Comparison of ENCODE assay signal across 9 mouse cellular contexts in the genomic region with DNA sequence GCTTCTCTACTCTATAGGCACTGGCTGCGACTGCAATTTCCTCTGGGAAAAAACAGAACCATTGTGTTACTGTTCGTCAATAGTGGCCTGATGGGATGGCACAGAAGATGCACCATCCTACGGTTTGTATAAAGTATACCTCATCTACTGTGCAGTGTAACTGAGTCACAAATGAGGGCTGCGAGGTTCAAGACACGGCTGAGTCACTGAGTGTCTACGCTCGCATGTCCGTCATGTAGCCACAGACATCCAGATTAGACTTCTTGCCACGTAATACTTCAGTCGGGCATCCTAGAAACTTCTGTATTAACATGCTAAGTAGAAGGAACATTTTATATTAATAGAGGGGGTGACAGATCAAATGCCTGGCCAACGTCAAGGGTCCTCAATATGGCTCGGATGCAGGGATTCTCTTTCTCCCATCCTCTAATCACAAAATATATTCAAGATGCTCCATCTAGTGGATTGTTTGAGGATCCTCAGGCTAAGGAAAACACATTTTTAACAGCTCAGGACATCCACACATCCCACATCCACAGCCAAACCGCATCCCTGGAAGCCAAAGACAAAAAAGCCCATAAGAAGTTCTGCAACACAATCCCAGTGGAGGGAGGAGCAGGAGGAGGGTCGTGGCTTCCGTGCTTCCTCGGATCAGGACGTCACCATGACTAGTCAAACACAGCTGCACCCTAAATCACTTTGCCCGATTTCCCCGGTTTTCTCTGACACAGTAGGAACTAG. TPM values are rescaled to one million over a fixed set of nuclear protein-coding genes. Genes with fewer than 3 reads are reported as not detected.
A peak's percentile ranks its signal among the peaks of the same experiment; 100 is the strongest.
DNase-seq lines count a peak whose midpoint lies in the region; ATAC-seq and TF ChIP-seq lines count a peak whose summit lies in the region.
"Had no signal": no experiment of that assay in that cellular context is flagged by ENCODE, and none has a peak within 500 bp of the region (broad histone marks: within the 10 kb centered on the region; RNA-seq: fewer than 3 reads in every experiment).

No protein-coding gene starts in this region.

- TF ChIP-seq EP300 in liver, postnatal 0 days (IDR thresholded peaks at IDR 0.05; ENCODE audit: low read depth), result no peak

- no peak overlapping the region for H3K4me3 ChIP-seq in liver, postnatal 0 days (ENCODE audit: low read depth, low read length)
- no peak overlapping the region for H3K4me3 ChIP-seq in liver, embryonic 12.5 days
- H3K4me3 ChIP-seq in hindbrain, embryonic 16.5 days (ENCODE audit: low read length), result no peak overlapping the region

- no peak for ATAC-seq in liver, postnatal 0 days
- no peak for ATAC-seq in liver, embryonic 12.5 days
- ATAC-seq in hindbrain, embryonic 16.5 days, result peak; percentile 75

- H3K9me3 ChIP-seq in liver, postnatal 0 days (ENCODE audit: low read length), result no peaks in the 10 kb centered on the region
- no peaks in the 10 kb centered on the region for H3K9me3 ChIP-seq in liver, embryonic 12.5 days (replicated peaks)
- no peaks in the 10 kb centered on the region for H3K9me3 ChIP-seq in hindbrain, embryonic 16.5 days (ENCODE audit: control insufficient read depth, low read length)

- peak; percentile 71 for DNase-seq in cerebellum, adult 9-10 months
- DNase-seq in cerebellum, adult 11 months, result no peak
- no peak for DNase-seq in liver, postnatal 0 days
- peak; percentile 55 for DNase-seq in skeletal muscle tissue, adult 2 months (ENCODE audit: low read depth, low spot score)
- DNase-seq in left cerebral cortex, adult 11 months (ENCODE audit: low spot score), result no peak
- DNase-seq in left cerebral cortex, adult 8-10 months (ENCODE audit: low spot score in 2 of 2), result no peak
- DNase-seq: lung, adult 18-20 months had no signal

- no peak overlapping the region for H3K4me2 ChIP-seq in liver, postnatal 0 days (ENCODE audit: low read depth, low read length)
- H3K4me2 ChIP-seq in liver, embryonic 12.5 days, result no peak overlapping the region
- H3K4me2 ChIP-seq in hindbrain, embryonic 16.5 days (ENCODE audit: low read length), result no peak overlapping the region

- H3K9ac ChIP-seq in liver, postnatal 0 days (replicated peaks), result no peak overlapping the region
- H3K9ac ChIP-seq in liver, embryonic 12.5 days, result no peak overlapping the region
- H3K9ac ChIP-seq in hindbrain, embryonic 16.5 days (ENCODE audit: low read depth, low read length), result no peak overlapping the region

- H3K4me1 ChIP-seq in liver, postnatal 0 days (ENCODE audit: insufficient read depth), result no peaks in the 10 kb centered on the region
- no peaks in the 10 kb centered on the region for H3K4me1 ChIP-seq in liver, embryonic 12.5 days
- H3K4me1 ChIP-seq in hindbrain, embryonic 16.5 days (ENCODE audit: control insufficient read depth, insufficient read depth, low read depth, low read length), result no peaks in the 10 kb centered on the region

- H3K27me3 ChIP-seq in liver, postnatal 0 days (ENCODE audit: insufficient read depth, low read length), result no peaks in the 10 kb centered on the region
- no peaks in the 10 kb centered on the region for H3K27me3 ChIP-seq in liver, embryonic 12.5 days (replicated peaks)
- no peaks in the 10 kb centered on the region for H3K27me3 ChIP-seq in hindbrain, embryonic 16.5 days (replicated peaks; ENCODE audit: control insufficient read depth, insufficient read depth, low read length)

- H3K27ac ChIP-seq in liver, postnatal 0 days (ENCODE audit: low read depth), result no peak overlapping the region
- H3K27ac ChIP-seq in liver, embryonic 12.5 days, result no peak overlapping the region
- no peak overlapping the region for H3K27ac ChIP-seq in hindbrain, embryonic 16.5 days (ENCODE audit: low read depth, low read length)

- TF ChIP-seq CTCF in liver, postnatal 0 days (IDR thresholded peaks at IDR 0.05; ENCODE audit: low read depth), result peak; percentile 51

- H3K36me3 ChIP-seq in liver, postnatal 0 days (replicated peaks; ENCODE audit: insufficient read depth, low read length), result no peaks in the 10 kb centered on the region
- no peaks in the 10 kb centered on the region for H3K36me3 ChIP-seq in liver, embryonic 12.5 days
- no peaks in the 10 kb centered on the region for H3K36me3 ChIP-seq in hindbrain, embryonic 16.5 days (ENCODE audit: control insufficient read depth, insufficient read depth, low read length)

- 64% methylated on average over 19 of the region's 19 CpGs for WGBS in liver, postnatal 0 days (ENCODE audit: insufficient replicate concordance)
- WGBS in liver, embryonic 12.5 days (ENCODE audit: insufficient replicate concordance), result 59% methylated on average over 19 of the region's 19 CpGs
- 69% methylated on average over 19 of the region's 19 CpGs for WGBS in hindbrain, embryonic 16.5 days

RNA-seq across cellular contexts. Expression of a gene that starts 44.8 kb away (rescaled TPM):
- polyA plus RNA-seq in liver, postnatal 0 days (2015; fragmentation: Nextera tagmentation; extraction: Ambion mirVana), result 1.4 TPM in 2 replicates
- 2.0 and 2.7 TPM in 2 replicates for polyA plus RNA-seq in liver, embryonic 12.5 days (2016; fragmentation: Nextera tagmentation; extraction: Ambion mirVana)
- 13.4 and 14.9 TPM in 2 replicates for polyA plus RNA-seq in hindbrain, embryonic 16.5 days (2015; fragmentation: Nextera tagmentation; extraction: Ambion mirVana)
- total RNA-seq in left cerebral cortex, adult 8-10 months (2022), result 10 to 100 TPM; 80.7 to 83.1 (median 81.8) TPM

Comparison
In these comparisons a context has a peak if more than half of its experiments do, and no peak if none do; other contexts are left out.
1. DNase-seq: peak in cerebellum, adult 9-10 months (single experiment) and skeletal muscle tissue, adult 2 months (single experiment); none in cerebellum, adult 11 months (single experiment), liver, postnatal 0 days (single experiment), left cerebral cortex, adult 11 months (single experiment) and left cerebral cortex, adult 8-10 months (0 of 2).